ENCODE assay signal across 15 mouse cellular contexts in genomic region chr17:71299879-71300278, GRCm38 (mm10). TPM values are rescaled to one million over a fixed set of nuclear protein-coding genes. Genes with fewer than 3 reads are reported as not detected.
DNase-seq lines count a peak whose midpoint lies in the region; ATAC-seq and TF ChIP-seq lines count a peak whose summit lies in the region.
"Had no signal": no experiment of that assay in that cellular context is flagged by ENCODE, and none has a peak within 500 bp of the region (broad histone marks: within the 10 kb centered on the region; RNA-seq: fewer than 3 reads in every experiment).

No protein-coding gene starts in this region.

- intact Hi-C loops in heart, postnatal 36 days (cut with DNase I): no loop called here

- ATAC-seq in Patski: peak; percentile 61
- no peak for ATAC-seq in megakaryocyte-erythroid progenitor cell, adult 5-6 weeks (replicated peaks; ENCODE audit: low FRiP score, low TSS enrichment, poor library complexity, severe bottlenecking)
- ATAC-seq in forebrain, embryonic 16.5 days: no peak

- H3K79me2 ChIP-seq in macrophage (ENCODE audit: inconsistent target): peaks cover 74% of the 10 kb centered on the region

- no peaks in the 10 kb centered on the region for H3K27me3 ChIP-seq in heart, embryonic 10.5 days (ENCODE audit: insufficient read depth, poor library complexity, severe bottlenecking)
- H3K27me3 ChIP-seq in Patski: no peaks in the 10 kb centered on the region
- H3K27me3 ChIP-seq in forebrain, embryonic 16.5 days (replicated peaks; ENCODE audit: control insufficient read depth, insufficient read depth, low read length): no peaks in the 10 kb centered on the region
- H3K27me3 ChIP-seq in embryonic facial prominence, embryonic 10.5 days (replicated peaks; ENCODE audit: low read depth, poor library complexity, severe bottlenecking): no peaks in the 10 kb centered on the region
- H3K27me3 ChIP-seq: hindbrain, embryonic 12.5 days; neural tube, embryonic 13.5 days had no signal

- H3K9ac ChIP-seq in forebrain, embryonic 16.5 days (replicated peaks; ENCODE audit: low read depth, low read length): no peak overlapping the region
- H3K9ac ChIP-seq: hindbrain, embryonic 12.5 days; neural tube, embryonic 13.5 days had no signal

- DNase-seq in heart, postnatal 36 days: peak; percentile 28 to 44
- DNase-seq in heart, embryonic 10.5 days (ENCODE audit: low spot score): no peak
- DNase-seq in Patski (ENCODE audit: low read depth, low spot score): no peak
- DNase-seq in embryonic facial prominence, embryonic 10.5 days (ENCODE audit: low spot score): no peak
- DNase-seq: cerebellum, postnatal 25 days; kidney, adult 2 months; left cerebral cortex, postnatal 4 days had no signal

- POLR2A ChIA-PET in Patski (lab: Charles Lee): interaction anchor here (0.7 kb wide), 1 partner anchor 46 kb away, joined by 3 read pairs; no protein-coding TSS in a partner anchor

- no peaks in the 10 kb centered on the region for H3K9me3 ChIP-seq in heart, embryonic 10.5 days
- H3K9me3 ChIP-seq in forebrain, embryonic 16.5 days (ENCODE audit: control insufficient read depth, low read length): no peaks in the 10 kb centered on the region
- no peaks in the 10 kb centered on the region for H3K9me3 ChIP-seq in embryonic facial prominence, embryonic 10.5 days
- H3K9me3 ChIP-seq: hindbrain, embryonic 12.5 days; midbrain, embryonic 10.5 days; neural tube, embryonic 13.5 days had no signal

- no peak for TF ChIP-seq POLR2A in bone marrow macrophage, adult 2 months (IDR thresholded peaks at IDR 0.05; ENCODE audit: borderline replicate concordance, low read depth, low read length)

- H3K4me3 ChIP-seq in heart, embryonic 10.5 days: no peak overlapping the region
- no peak overlapping the region for H3K4me3 ChIP-seq in bone marrow macrophage, adult 2 months (ENCODE audit: insufficient read depth, low read length)
- no peak overlapping the region for H3K4me3 ChIP-seq in macrophage (ENCODE audit: inconsistent target)
- no peak overlapping the region for H3K4me3 ChIP-seq in forebrain, embryonic 16.5 days (replicated peaks; ENCODE audit: low read length)
- no peak overlapping the region for H3K4me3 ChIP-seq in embryonic facial prominence, embryonic 10.5 days
- H3K4me3 ChIP-seq: hindbrain, embryonic 12.5 days; midbrain, embryonic 10.5 days; neural tube, embryonic 13.5 days had no signal

- H3K27ac ChIP-seq in heart, embryonic 10.5 days: no peak overlapping the region; the same call in 1 of the 2 replicates
- peak overlapping the region; percentile 93 for H3K27ac ChIP-seq in bone marrow macrophage, adult 2 months (ENCODE audit: insufficient read depth, low read depth, low read length)
- peak overlapping the region; percentile 95 for H3K27ac ChIP-seq in macrophage
- no peak overlapping the region for H3K27ac ChIP-seq in forebrain, embryonic 16.5 days (ENCODE audit: low read length)
- no peak overlapping the region for H3K27ac ChIP-seq in embryonic facial prominence, embryonic 10.5 days (replicated peaks)
- H3K27ac ChIP-seq: hindbrain, embryonic 12.5 days; midbrain, embryonic 10.5 days; neural tube, embryonic 13.5 days; stomach, postnatal 0 days had no signal

- H3K4me2 ChIP-seq in forebrain, embryonic 16.5 days (ENCODE audit: low read length): no peak overlapping the region
- H3K4me2 ChIP-seq: hindbrain, embryonic 12.5 days; neural tube, embryonic 13.5 days had no signal

- peaks cover 28% of the 10 kb centered on the region for H3K4me1 ChIP-seq in heart, embryonic 10.5 days
- H3K4me1 ChIP-seq in bone marrow macrophage, adult 2 months (ENCODE audit: control insufficient read depth, insufficient read depth, low read length): peaks cover 56% of the 10 kb centered on the region
- no peaks in the 10 kb centered on the region for H3K4me1 ChIP-seq in forebrain, embryonic 16.5 days (replicated peaks; ENCODE audit: control insufficient read depth, insufficient read depth, low read length)
- H3K4me1 ChIP-seq in embryonic facial prominence, embryonic 10.5 days: peaks cover 9% of the 10 kb centered on the region
- H3K4me1 ChIP-seq: hindbrain, embryonic 12.5 days; neural tube, embryonic 13.5 days had no signal

- WGBS in heart, embryonic 10.5 days: 73% methylated on average over 4 of the region's 4 CpGs
- 20% methylated on average over 4 of the region's 4 CpGs for WGBS in macrophage (ENCODE audit: missing documents)
- WGBS in forebrain, embryonic 16.5 days: 94% methylated on average over 4 of the region's 4 CpGs
- 89% methylated on average over 4 of the region's 4 CpGs for WGBS in embryonic facial prominence, embryonic 10.5 days

- peaks cover 37% of the 10 kb centered on the region for H3K36me3 ChIP-seq in heart, embryonic 10.5 days
- H3K36me3 ChIP-seq in macrophage (ENCODE audit: inconsistent target): no peaks in the 10 kb centered on the region
- H3K36me3 ChIP-seq in forebrain, embryonic 16.5 days (ENCODE audit: control insufficient read depth, insufficient read depth): no peaks in the 10 kb centered on the region
- H3K36me3 ChIP-seq in embryonic facial prominence, embryonic 10.5 days (replicated peaks): peaks cover 33% of the 10 kb centered on the region
- H3K36me3 ChIP-seq: hindbrain, embryonic 12.5 days; neural tube, embryonic 13.5 days had no signal

- CTCF ChIA-PET in Patski (lab: Charles Lee): interaction anchor here (0.7 to 1.1 kb wide), 2 partner anchors 17 to 59 kb away, joined by 3 read pairs; no protein-coding TSS in a partner anchor

- TF ChIP-seq CTCF in Patski (IDR thresholded peaks at IDR 0.05): no peak
- TF ChIP-seq CTCF in bone marrow macrophage, adult 2 months (IDR thresholded peaks at IDR 0.05; ENCODE audit: low read depth, low read length): no peak

- in situ Hi-C loops in Patski (cut with MboI; ENCODE audit: low pct_unique_long_range_greater_than_20kb): no loop called here

RNA-seq across cellular contexts. Expression of gene Emilin2, which starts 11.9 kb away (rescaled TPM):
- total RNA-seq in heart, postnatal 36 days (2021): 10 to 100 TPM; 53.7 to 67.6 TPM
- 66.9 and 119 TPM in 2 replicates for polyA plus RNA-seq in heart, embryonic 10.5 days (2016; fragmentation: Nextera tagmentation; extraction: Ambion mirVana)
- polyA plus RNA-seq in Patski (2021) (0.59 TPM), macrophage (2018) (41.3 to 106 TPM (median 76.2 TPM) in 3 replicates)
- 72.4 and 102 TPM in 2 replicates for polyA plus RNA-seq in bone marrow macrophage, adult 2 months (2012; ENCODE audit: insufficient read depth, insufficient read length, missing spikeins)
- total RNA-seq in macrophage (2018; cell fraction: chromatin; rRNA removed): 100 to 1,000 TPM in 1 of 26 experiments, 10 to 100 TPM in 25; 14.5 to 104 (median 41.1) TPM
- 10 to 100 TPM; 30.7 to 80.5 (median 44.7) TPM for total RNA-seq in macrophage (2018; cell fraction: cytosol; rRNA removed)
- 100 to 1,000 TPM in 13 of 26 experiments, 10 to 100 TPM in 13; 46.7 to 189 (median 99.7) TPM for total RNA-seq in macrophage (2018; cell fraction: nucleus; rRNA removed)
- total RNA-seq in megakaryocyte-erythroid progenitor cell, adult 5-6 weeks (2014; fragmentation: Nextera tagmentation): 52.0 and 57.5 TPM in 2 replicates
- 55.2 and 63.8 TPM in 2 replicates for total RNA-seq in megakaryocyte-erythroid progenitor cell, adult 5-6 weeks (2017)
- polyA plus RNA-seq in forebrain, embryonic 16.5 days (2015; fragmentation: Nextera tagmentation; extraction: Ambion mirVana): 1.2 and 1.4 TPM in 2 replicates
- 22.2 and 23.8 TPM in 2 replicates for polyA plus RNA-seq in embryonic facial prominence, embryonic 10.5 days (2016; fragmentation: Nextera tagmentation; extraction: Ambion mirVana)

Comparison
In these comparisons a context has a peak if more than half of its experiments do, and no peak if none do; other contexts are left out.
1. DNase-seq: peak in heart, postnatal 36 days (2 of 2); none in heart, embryonic 10.5 days (single experiment), Patski (single experiment) and embryonic facial prominence, embryonic 10.5 days (single experiment).
2. H3K27ac ChIP-seq: peak in bone marrow macrophage, adult 2 months (single experiment) and macrophage (single experiment); none in heart, embryonic 10.5 days (single experiment), forebrain, embryonic 16.5 days (single experiment) and embryonic facial prominence, embryonic 10.5 days (single experiment).